Mouse (Mus musculus) right cerebral cortex, postnatal 10 days (tissue): ENCODE measurements around the gene Mgmt.

ENCODE experiments used
- DNase-seq, 2 experiments: peaks; one replicate each; pipeline ENCODE4 v3.0.0; 2021; ENCODE audit warnings: low spot score in 2 of 2

The Mgmt gene

GRCm38 (mm10) chr7:137112101-137112500, 217.7 kb downstream of the Mgmt start:
- no peak for DNase-seq

GRCm38 (mm10) chr7:137116246-137116645, 221.8 kb downstream of the Mgmt start:
- DNase-seq = no peak

- DNase-seq = peak in 1 of 2 experiments; percentile 25
Observed at GRCm38 (mm10) chr7:137121243-137121858, 226.9 kb downstream of the Mgmt start.

- no peak for DNase-seq
Observed at GRCm38 (mm10) chr7:137128726-137129125, 234.3 kb downstream of the Mgmt start.

- no peak for DNase-seq
Observed at GRCm38 (mm10) chr7:137130211-137130610, 235.8 kb downstream of the Mgmt start.

- no peak for DNase-seq
Observed at GRCm38 (mm10) chr7:137131957-137132356, 237.5 kb downstream of the Mgmt start.

GRCm38 (mm10) chr7:137138101-137138500, 243.7 kb downstream of the Mgmt start:
- DNase-seq = no peak

- no peak for DNase-seq
Observed at GRCm38 (mm10) chr7:137140321-137140720, 245.9 kb downstream of the Mgmt start.

GRCm38 (mm10) chr7:137141386-137141785, 247.0 kb downstream of the Mgmt start:
- no peak for DNase-seq

- DNase-seq = no peak
Observed at GRCm38 (mm10) chr7:137147101-137147500, 252.7 kb downstream of the Mgmt start.

GRCm38 (mm10) chr7:137151854-137152253, 257.4 kb downstream of the Mgmt start:
- no peak for DNase-seq

- DNase-seq = no peak
Observed at GRCm38 (mm10) chr7:137154623-137155022, 260.2 kb downstream of the Mgmt start.

- no peak for DNase-seq
Observed at GRCm38 (mm10) chr7:137159086-137159485, 264.7 kb downstream of the Mgmt start.

GRCm38 (mm10) chr7:137172278-137172677, 277.9 kb downstream of the Mgmt start:
- no peak for DNase-seq
